8 mouse cellular contexts compared by ENCODE assay signal in genomic region chr13:23554925-23555838, GRCm38 (mm10). TPM values are rescaled to one million over a fixed set of nuclear protein-coding genes. Genes with fewer than 3 reads are reported as not detected.
DNase-seq lines count a peak whose midpoint lies in the region; ATAC-seq and TF ChIP-seq lines count a peak whose summit lies in the region.

No protein-coding gene starts in this region.

- H3K4me1 ChIP-seq in heart, embryonic 16.5 days (ENCODE audit: control insufficient read depth, insufficient read depth, low read length): peaks cover 10% of the 10 kb centered on the region
- H3K4me1 ChIP-seq in lung, adult 2 months (ENCODE audit: control insufficient read depth, insufficient read depth, low read length): peaks cover 5% of the 10 kb centered on the region
- 0 out of 2 replicates have a peak, but pooled peaks cover 3% of the 10 kb centered on the region for H3K4me1 ChIP-seq in neural tube, embryonic 14.5 days (ENCODE audit: control insufficient read depth, insufficient read depth, low read length)

- H3K27ac ChIP-seq in heart, embryonic 16.5 days (ENCODE audit: low read length): peak overlapping the region; percentile 93
- H3K27ac ChIP-seq in neural tube, embryonic 14.5 days (ENCODE audit: low read depth, low read length): peak overlapping the region; percentile 81

- DNase-seq in brain, adult 2 months (ENCODE audit: low read depth, low spot score): peak; percentile 93
- DNase-seq in kidney, postnatal 4 days: peak; percentile 78 to 89
- peak; percentile 67 for DNase-seq in lung, adult 2 months
- DNase-seq in testis, postnatal 14 days (ENCODE audit: low spot score): peak; percentile 88

- peak overlapping the region; percentile 85 for H3K9ac ChIP-seq in heart, embryonic 16.5 days (ENCODE audit: low read length)
- peak overlapping the region; percentile 50 for H3K9ac ChIP-seq in neural tube, embryonic 14.5 days (replicated peaks; ENCODE audit: low read depth, low read length)

- peak overlapping the region; percentile 90 for H3K4me2 ChIP-seq in heart, embryonic 16.5 days (ENCODE audit: low read depth, low read length)
- peak overlapping the region; percentile 77 for H3K4me2 ChIP-seq in neural tube, embryonic 14.5 days (ENCODE audit: low read depth, low read length)

- H3K36me3 ChIP-seq in heart, embryonic 16.5 days (ENCODE audit: control insufficient read depth, insufficient read depth): no peaks in the 10 kb centered on the region
- H3K36me3 ChIP-seq in neural tube, embryonic 14.5 days (ENCODE audit: control insufficient read depth, insufficient read depth, low read length): no peaks in the 10 kb centered on the region

- peak overlapping the region; percentile 55 for H3K4me3 ChIP-seq in heart, embryonic 16.5 days (ENCODE audit: low read length)
- H3K4me3 ChIP-seq in lung, adult 2 months (replicated peaks; ENCODE audit: extremely low read depth, low read depth, low read length): peak overlapping the region; percentile 87
- H3K4me3 ChIP-seq in neural tube, embryonic 14.5 days (ENCODE audit: low read depth, low read length): peak overlapping the region; percentile 43

- TF ChIP-seq CTCF in lung, adult 2 months (IDR thresholded peaks at IDR 0.05; ENCODE audit: insufficient read depth, low read length): no peak

- peak; percentile 66 for ATAC-seq in CD4-positive, CD25-positive, alpha-beta regulatory T cell, adult 4 months
- ATAC-seq in erythroid progenitor cell, adult 5-6 weeks (replicated peaks; ENCODE audit: low FRiP score, poor library complexity, severe bottlenecking): peak; percentile 51
- peak; percentile 77 for ATAC-seq in heart, embryonic 16.5 days (replicated peaks; ENCODE audit: extremely low read depth, insufficient read depth, low FRiP score)
- peak; percentile 83 for ATAC-seq in neural tube, embryonic 14.5 days (ENCODE audit: low read depth)

- H3K27me3 ChIP-seq in heart, embryonic 16.5 days (ENCODE audit: control insufficient read depth, insufficient read depth, low read length): no peaks in the 10 kb centered on the region
- H3K27me3 ChIP-seq in neural tube, embryonic 14.5 days (ENCODE audit: control insufficient read depth, insufficient read depth, low read length): no peaks in the 10 kb centered on the region; the same call in 1 of the 2 replicates

- WGBS in heart, embryonic 16.5 days: under 1% methylated on average over 54 of the region's 54 CpGs
- whole genome bisulfite sequencing in lung, adult 2 months: under 1% methylated on average over 54 of the region's 54 CpGs
- WGBS in neural tube, embryonic 14.5 days: under 1% methylated on average over 54 of the region's 54 CpGs

- no peaks in the 10 kb centered on the region for H3K9me3 ChIP-seq in heart, embryonic 16.5 days (replicated peaks; ENCODE audit: control insufficient read depth, low read length)
- no peaks in the 10 kb centered on the region for H3K9me3 ChIP-seq in neural tube, embryonic 14.5 days (ENCODE audit: control insufficient read depth, low read length)

- TF ChIP-seq POLR2A in lung, adult 2 months (IDR thresholded peaks at IDR 0.05; ENCODE audit: borderline replicate concordance, extremely low read depth, low read depth, low read length): peak; percentile 81

RNA-seq across cellular contexts. Expression of gene Hist1h1d, which starts 2.1 kb away (rescaled TPM):
- polyA plus RNA-seq in CD4-positive, CD25-positive, alpha-beta regulatory T cell, adult 4 months (2017; shearing (Covaris generic)): under 1 TPM; 0.18 to 0.35 TPM
- 59.1 and 59.8 TPM in 2 replicates for total RNA-seq in erythroid progenitor cell, adult 5-6 weeks (2015; ENCODE audit: low replicate concordance)
- total RNA-seq in erythroid progenitor cell, adult 5-6 weeks (2017; ENCODE audit: low replicate concordance): 587 and 674 TPM in 2 replicates
- polyA plus RNA-seq in heart, embryonic 16.5 days (2015; fragmentation: Nextera tagmentation; extraction: Ambion mirVana): 0.21 and 0.37 TPM in 2 replicates
- polyA plus RNA-seq in lung, adult 2 months (2012; rRNA removed): 0.10 and 0.12 TPM in 2 replicates
- polyA plus RNA-seq in neural tube, embryonic 14.5 days (2014; fragmentation: Nextera tagmentation; extraction: Ambion mirVana): 0.07 and 0.13 TPM in 2 replicates

RNA-seq across cellular contexts. Expression of gene Hist1h4f, which starts 3.7 kb away (rescaled TPM):
- polyA plus RNA-seq in CD4-positive, CD25-positive, alpha-beta regulatory T cell, adult 4 months (2017; shearing (Covaris generic)): 1 to 10 TPM in 1 of 2 experiments, not detected in 1; 1.1 TPM
- 838 and 1,105 TPM in 2 replicates for total RNA-seq in erythroid progenitor cell, adult 5-6 weeks (2015; ENCODE audit: low replicate concordance)
- 7,675 and 12,079 TPM in 2 replicates for total RNA-seq in erythroid progenitor cell, adult 5-6 weeks (2017; ENCODE audit: low replicate concordance)
- 0.53 TPM in 1 of 2 replicates, not detected in the other for polyA plus RNA-seq in heart, embryonic 16.5 days (2015; fragmentation: Nextera tagmentation; extraction: Ambion mirVana)
- 1.4 and 1.8 TPM in 2 replicates for polyA plus RNA-seq in lung, adult 2 months (2012; rRNA removed)
- polyA plus RNA-seq in neural tube, embryonic 14.5 days (2014; fragmentation: Nextera tagmentation; extraction: Ambion mirVana): not detected in 2 replicates

RNA-seq across cellular contexts. Expression of gene Hist1h3e, which starts 7.0 kb away (rescaled TPM):
- polyA plus RNA-seq in CD4-positive, CD25-positive, alpha-beta regulatory T cell, adult 4 months (2017; shearing (Covaris generic)): 1 to 10 TPM; 2.2 to 4.1 TPM
- 238 and 264 TPM in 2 replicates for total RNA-seq in erythroid progenitor cell, adult 5-6 weeks (2015; ENCODE audit: low replicate concordance)
- total RNA-seq in erythroid progenitor cell, adult 5-6 weeks (2017; ENCODE audit: low replicate concordance): 387 and 422 TPM in 2 replicates
- 1.7 and 2.1 TPM in 2 replicates for polyA plus RNA-seq in heart, embryonic 16.5 days (2015; fragmentation: Nextera tagmentation; extraction: Ambion mirVana)
- 8.4 and 9.2 TPM in 2 replicates for polyA plus RNA-seq in lung, adult 2 months (2012; rRNA removed)
- polyA plus RNA-seq in neural tube, embryonic 14.5 days (2014; fragmentation: Nextera tagmentation; extraction: Ambion mirVana): 1.9 and 2.4 TPM in 2 replicates

RNA-seq across cellular contexts. Expression of gene Hist1h3f, which starts 11.3 kb away (rescaled TPM):
- polyA plus RNA-seq in CD4-positive, CD25-positive, alpha-beta regulatory T cell, adult 4 months (2017; shearing (Covaris generic)): not detected
- 145 and 158 TPM in 2 replicates for total RNA-seq in erythroid progenitor cell, adult 5-6 weeks (2015; ENCODE audit: low replicate concordance)
- total RNA-seq in erythroid progenitor cell, adult 5-6 weeks (2017; ENCODE audit: low replicate concordance): 262 and 310 TPM in 2 replicates
- 0.20 and 0.37 TPM in 2 replicates for polyA plus RNA-seq in heart, embryonic 16.5 days (2015; fragmentation: Nextera tagmentation; extraction: Ambion mirVana)
- polyA plus RNA-seq in lung, adult 2 months (2012; rRNA removed): 1.3 and 1.7 TPM in 2 replicates
- 0.52 TPM in 1 of 2 replicates, not detected in the other for polyA plus RNA-seq in neural tube, embryonic 14.5 days (2014; fragmentation: Nextera tagmentation; extraction: Ambion mirVana)

RNA-seq across cellular contexts. Expression of gene Hist1h2bh, which starts 12.0 kb away (rescaled TPM):
- polyA plus RNA-seq in CD4-positive, CD25-positive, alpha-beta regulatory T cell, adult 4 months (2017; shearing (Covaris generic)): under 1 TPM; 0.41 to 0.66 TPM
- total RNA-seq in erythroid progenitor cell, adult 5-6 weeks (2015; ENCODE audit: low replicate concordance): 90.1 and 113 TPM in 2 replicates
- 325 and 367 TPM in 2 replicates for total RNA-seq in erythroid progenitor cell, adult 5-6 weeks (2017; ENCODE audit: low replicate concordance)
- polyA plus RNA-seq in heart, embryonic 16.5 days (2015; fragmentation: Nextera tagmentation; extraction: Ambion mirVana): 0.38 and 0.52 TPM in 2 replicates
- 0.66 and 0.87 TPM in 2 replicates for polyA plus RNA-seq in lung, adult 2 months (2012; rRNA removed)
- polyA plus RNA-seq in neural tube, embryonic 14.5 days (2014; fragmentation: Nextera tagmentation; extraction: Ambion mirVana): 0.33 TPM in 1 of 2 replicates, not detected in the other

Comparison
In these comparisons a context has a peak if more than half of its experiments do, and no peak if none do; other contexts are left out.
1. Peak in every context shown above with its lines: DNase-seq, ATAC-seq, H3K4me3 ChIP-seq and H3K27ac ChIP-seq.